Mouse (Mus musculus): ENCODE measurements around the gene Prss33.
"Not testable (repeated sequence)": the region's sequence is repeated elsewhere in the genome, so short reads cannot be mapped to it uniquely, and the experiment has no call there.

Prss33 gene

DNA sequence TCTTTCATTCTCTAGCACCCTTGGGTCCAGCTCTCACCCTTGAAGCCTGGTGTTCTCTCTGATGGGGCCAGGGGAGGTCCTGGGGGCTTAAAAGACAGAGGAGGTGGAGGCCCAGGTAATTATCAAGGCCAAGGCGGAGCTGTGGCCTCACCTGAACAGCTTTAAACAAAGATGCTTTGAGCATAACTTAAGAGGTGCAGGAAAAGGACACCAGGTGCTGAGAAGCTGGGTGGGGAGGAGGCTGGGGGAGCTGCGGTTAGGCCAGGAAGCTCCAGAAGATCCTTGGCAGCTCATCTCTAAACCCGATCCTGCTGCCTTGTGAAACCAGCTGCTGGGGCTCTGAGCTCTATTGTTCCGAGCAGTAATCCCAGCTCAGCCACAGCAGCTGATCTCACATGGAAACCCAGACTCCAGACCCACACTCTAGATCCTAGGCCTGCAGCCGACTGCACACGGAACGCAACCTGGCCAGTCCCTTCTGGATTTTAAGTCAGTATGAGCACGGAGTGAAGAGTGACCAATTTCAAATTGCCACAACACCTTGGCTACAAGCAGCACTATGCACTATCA is at the start of gene Prss33:
TSS of gene Prss33 (minus strand) at position 51 of the 570 bp plus-strand sequence.
- DNase-seq (ENCODE audit: low spot score in 2 of 2) = no peak

DNA sequence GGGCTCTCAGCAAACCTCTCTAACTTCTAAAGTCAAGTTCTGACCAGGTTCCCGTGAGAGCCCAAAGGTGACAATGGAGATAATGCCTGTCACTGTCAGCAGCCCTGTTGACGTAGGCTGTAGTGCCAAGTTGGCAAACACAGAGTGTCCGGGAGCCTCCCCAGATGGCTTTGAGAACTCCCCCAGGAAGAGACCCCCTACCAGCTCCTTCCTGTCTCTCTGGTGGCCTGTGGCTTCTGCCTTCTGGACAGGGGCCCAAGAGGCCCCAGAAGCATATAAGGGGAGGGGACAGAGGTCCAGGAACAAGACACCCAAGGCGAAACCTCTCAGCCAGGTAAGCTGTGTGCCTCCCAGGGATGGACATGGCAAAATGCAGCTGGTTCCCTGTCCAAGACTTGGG is 44.7 kb upstream of the Prss33 start, which contains the start of the genes Dcpp1 and Dcpp2:
TSS of gene Dcpp1 (plus strand) at position 301 of the 400 bp plus-strand sequence.
TSS of gene Dcpp2 (plus strand) at position 305 of the 400 bp plus-strand sequence.
- DNase-seq (ENCODE audit: low spot score in 2 of 2) = not testable (repeated sequence)

GRCm38 (mm10) chr17:23877166-23877565 is 41.3 kb upstream of the Prss33 start:
- DNase-seq (ENCODE audit: low spot score in 2 of 2) = no peak

- no peak for DNase-seq (ENCODE audit: low spot score in 2 of 2)
These were observed 40.9 kb upstream of the Prss33 start for GRCm38 (mm10) chr17:23876741-23877140.

GRCm38 (mm10) chr17:23873884-23874856 is 38.3 kb upstream of the Prss33 start:
- DNase-seq (ENCODE audit: low spot score in 2 of 2) = no peak

- DNase-seq (ENCODE audit: low spot score in 2 of 2) = no peak
These were observed 32.7 kb upstream of the Prss33 start for GRCm38 (mm10) chr17:23868513-23868912.

DNA sequence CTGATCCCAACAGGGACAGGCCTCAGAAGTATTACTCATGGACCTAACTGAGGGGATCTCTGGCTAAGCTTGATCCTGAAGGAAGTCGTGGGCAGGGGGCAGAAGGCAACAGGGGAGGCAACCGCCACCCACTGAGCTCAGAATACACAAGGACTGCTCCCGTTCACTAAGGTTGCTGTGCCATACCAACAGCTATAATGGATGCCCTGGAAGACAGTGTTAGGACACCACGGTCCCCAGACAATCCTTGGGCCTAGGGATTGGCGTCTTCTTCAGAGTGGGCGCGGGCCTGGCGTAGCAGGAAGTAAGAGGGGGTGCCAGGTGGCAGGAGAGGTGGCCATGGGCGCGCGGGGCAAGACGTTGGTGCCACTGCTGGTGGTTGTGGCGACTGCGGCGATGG is 31.9 kb upstream of the Prss33 start, which contains the start of gene Prss21:
TSS of gene Prss21 (plus strand) at position 301 of the 400 bp plus-strand sequence.
- no peak for DNase-seq (ENCODE audit: low spot score in 2 of 2)

GRCm38 (mm10) chr17:23862926-23863325 is 27.1 kb upstream of the Prss33 start:
- no peak for DNase-seq (ENCODE audit: low spot score in 2 of 2)

- no peak for DNase-seq (ENCODE audit: low spot score in 2 of 2)
These were observed 22.1 kb upstream of the Prss33 start for GRCm38 (mm10) chr17:23857913-23858312.

DNA sequence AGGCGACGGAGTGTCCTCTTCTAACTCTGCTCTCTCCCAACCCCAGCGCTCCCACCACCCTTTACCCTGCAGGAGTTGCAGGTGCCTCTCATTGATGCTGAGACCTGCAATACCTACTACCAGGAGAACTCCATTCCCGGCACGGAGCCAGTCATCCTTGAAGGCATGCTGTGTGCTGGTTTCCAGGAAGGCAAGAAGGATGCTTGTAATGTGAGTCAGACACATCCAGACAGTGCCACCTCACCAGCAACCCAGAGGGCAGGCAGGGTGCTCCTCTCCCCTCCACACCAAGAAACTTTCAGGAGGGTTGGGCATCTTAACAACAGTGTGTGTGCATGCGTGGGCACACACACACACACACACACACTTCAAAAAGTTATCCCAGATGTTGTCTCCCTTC is 21.3 kb upstream of the Prss33 start:
- no peak for DNase-seq (ENCODE audit: low spot score in 2 of 2)

GRCm38 (mm10) chr17:23854229-23854765 is 18.4 kb upstream of the Prss33 start:
- DNase-seq (ENCODE audit: low spot score in 2 of 2) = no peak

DNA sequence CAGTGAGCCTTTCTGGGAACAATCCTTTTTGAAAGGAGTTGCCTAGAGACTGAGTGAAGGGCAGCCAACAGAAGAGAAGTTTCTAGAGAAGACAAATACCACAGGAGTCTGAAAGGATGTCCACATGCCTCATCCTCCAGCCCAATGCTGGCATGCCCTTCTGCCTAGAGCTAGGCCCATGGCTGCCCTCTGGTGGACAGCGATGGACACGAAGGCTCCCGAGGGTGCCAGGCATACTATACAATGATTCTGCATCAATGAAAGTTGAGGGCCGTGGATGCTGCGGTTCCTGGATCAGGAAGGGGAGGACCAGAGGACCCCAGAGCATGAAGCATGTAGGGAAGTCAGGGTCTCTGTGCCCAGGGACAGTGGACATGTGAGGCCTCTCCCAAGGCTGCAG is 17.4 kb upstream of the Prss33 start:
- no peak for DNase-seq (ENCODE audit: low spot score in 2 of 2)

GRCm38 (mm10) chr17:23850853-23851749 is 15.2 kb upstream of the Prss33 start:
- DNase-seq (ENCODE audit: low spot score in 2 of 2) = no peak

- no peak for DNase-seq (ENCODE audit: low spot score in 2 of 2)
These were observed 14.2 kb upstream of the Prss33 start for GRCm38 (mm10) chr17:23850028-23850427.

DNA sequence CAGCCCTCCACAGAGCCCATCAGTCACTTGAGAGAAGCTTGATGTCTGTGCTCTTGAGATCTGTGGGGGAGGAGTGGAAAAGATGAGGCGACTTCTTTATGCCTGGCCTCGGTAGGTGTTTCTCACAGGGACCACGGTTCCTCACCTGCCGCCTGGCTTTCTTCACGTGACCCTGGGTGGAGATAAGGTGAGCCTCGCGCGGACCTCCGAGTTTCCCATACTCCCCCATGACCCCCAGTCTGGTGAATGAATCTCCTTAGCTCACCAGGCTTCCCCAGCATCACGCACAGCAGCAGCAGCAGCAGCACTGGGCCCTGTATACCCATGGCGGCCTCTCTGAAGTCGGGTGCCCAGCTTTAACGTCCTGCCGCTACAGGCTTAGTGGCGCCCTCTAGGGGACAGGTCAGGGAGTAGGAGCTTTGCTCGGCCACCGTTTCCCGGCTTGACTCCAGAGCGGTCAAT is 8.0 kb upstream of the Prss33 start, which contains the start of the genes Prss32 and Prss41:
TSS of gene Prss32 (plus strand) at position 44 of the 462 bp plus-strand sequence.
TSS of gene Prss41 (minus strand) at position 361 of the 462 bp plus-strand sequence.
- no peak for DNase-seq (ENCODE audit: low spot score in 2 of 2)

GRCm38 (mm10) chr17:23843141-23843811 is 7.4 kb upstream of the Prss33 start:
- no peak for DNase-seq (ENCODE audit: low spot score in 2 of 2)

DNA sequence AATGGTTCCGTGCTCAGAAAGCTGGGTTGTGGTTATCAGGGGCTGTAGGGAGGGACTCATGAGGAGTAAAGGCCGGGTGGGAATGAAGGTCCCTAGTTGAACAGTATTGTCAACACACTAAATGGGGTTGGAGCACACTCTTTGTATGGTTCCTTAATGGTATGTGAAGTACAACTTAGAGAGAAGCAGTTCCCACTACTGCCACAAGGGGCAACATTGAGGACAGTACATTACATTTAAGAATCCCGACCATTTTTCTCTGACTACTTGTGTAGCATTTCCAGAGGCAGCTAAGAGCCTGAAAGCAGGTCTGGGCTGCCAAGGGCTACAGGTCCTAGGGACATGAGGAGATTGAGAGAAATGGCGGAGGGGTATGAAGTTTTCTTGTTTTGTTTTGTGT is 5.3 kb upstream of the Prss33 start:
- DNase-seq (ENCODE audit: low spot score in 2 of 2) = no peak

DNA sequence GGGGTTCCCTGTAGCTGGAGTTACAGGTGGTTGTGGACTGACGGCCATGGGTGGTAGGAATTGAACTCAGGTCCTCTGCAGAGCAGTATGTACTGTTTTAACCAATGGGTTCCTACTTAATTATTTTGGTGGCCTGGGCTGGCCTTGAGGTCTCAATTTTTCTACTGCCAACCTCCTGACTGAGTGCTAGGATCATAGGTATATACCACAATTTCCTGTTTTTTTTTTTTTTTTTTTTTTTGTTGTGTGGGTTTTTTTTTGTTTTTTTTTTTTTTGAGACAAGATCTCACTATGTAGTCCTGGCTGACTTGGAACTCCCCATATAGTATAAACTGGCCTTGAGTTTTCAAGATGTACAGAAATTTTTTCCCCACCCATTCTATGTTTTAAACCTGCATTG is 4.7 kb downstream of the Prss33 start:
- DNase-seq (ENCODE audit: low spot score in 2 of 2) = no peak

- DNase-seq (ENCODE audit: low spot score in 2 of 2) = peak; percentile 85 to 87
These were observed 6.7 kb downstream of the Prss33 start, which contains the start of gene Elob for GRCm38 (mm10) chr17:23829064-23829619. Gene Elob, minus strand, starts transcription at chr17:23829136.
